Mouse (Mus musculus): ENCODE measurements at regions not wholly inside any gene's neighbourhood (a gene's known extent, or its start where the extent isn't known, plus 50 kb on each side); places are given as distances from the start of the nearest gene placed in this dataset.
"Not testable (repeated sequence)": the region's sequence is repeated elsewhere in the genome, so short reads cannot be mapped to it uniquely, and the experiment has no call there.

DNA sequence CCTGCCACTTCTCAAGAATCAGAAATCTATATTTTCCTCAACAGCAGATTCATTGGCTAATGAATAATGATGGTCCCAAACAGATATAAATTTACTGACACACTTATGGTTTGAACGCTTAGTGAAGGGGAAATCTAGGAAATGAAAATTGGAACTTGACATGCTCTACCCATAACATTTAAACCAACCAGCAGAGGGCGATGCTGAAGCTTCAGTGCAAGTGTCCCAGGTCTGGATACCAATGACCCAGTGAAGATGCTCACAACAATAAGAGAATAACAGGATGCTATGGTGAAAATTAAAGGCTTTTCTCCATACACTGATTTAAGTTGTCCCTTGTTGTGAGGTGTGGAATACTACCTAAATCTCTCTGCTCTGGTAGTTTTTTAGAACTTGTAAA lies 236.0 kb upstream of the Rorb start:
- H3K4me3 ChIP-seq: no peak overlapping the region
- 46% methylated on average over 2 of the region's 2 CpGs for WGBS
- H3K27me3 ChIP-seq (ENCODE audit: poor library complexity, severe bottlenecking): no peaks in the 10 kb centered on the region
- no peak overlapping the region for H3K27ac ChIP-seq
- H3K9me3 ChIP-seq: no peaks in the 10 kb centered on the region
- H3K4me1 ChIP-seq: no peaks in the 10 kb centered on the region
- DNase-seq (ENCODE audit: extremely low spot score, low spot score): no peak
- H3K36me3 ChIP-seq (replicated peaks): no peaks in the 10 kb centered on the region

DNA sequence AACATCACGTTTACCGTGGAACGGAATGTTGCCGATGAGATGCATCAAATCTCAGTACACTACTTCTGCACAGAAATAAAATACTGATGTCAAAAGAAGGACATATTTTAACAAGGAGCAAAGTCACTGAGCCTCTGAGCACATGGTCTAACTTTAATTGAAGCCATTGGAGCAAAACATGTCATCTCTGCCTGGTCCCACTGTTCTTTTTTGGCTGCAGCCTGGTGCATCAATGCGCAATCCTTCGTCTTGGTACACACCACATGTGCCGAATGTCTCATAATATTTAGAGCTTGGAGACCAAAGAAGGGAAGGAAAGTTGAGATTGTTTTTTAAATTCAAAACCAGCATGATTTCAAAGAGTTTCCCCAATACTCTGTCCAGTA lies 233.4 kb upstream of the Rorb start:
- Histone ChIP-seq H3K4me3 (no peak overlapping the region), H3K27me3 (ENCODE audit: poor library complexity, severe bottlenecking) (no peaks in the 10 kb centered on the region), H3K4me1 (no peaks in the 10 kb centered on the region), H3K36me3 (replicated peaks) (no peaks in the 10 kb centered on the region), H3K27ac (no peak overlapping the region), H3K9me3 (no peaks in the 10 kb centered on the region)
- no peak for DNase-seq (ENCODE audit: extremely low spot score, low spot score)
- 93% methylated on average over 7 of the region's 7 CpGs for WGBS

DNA sequence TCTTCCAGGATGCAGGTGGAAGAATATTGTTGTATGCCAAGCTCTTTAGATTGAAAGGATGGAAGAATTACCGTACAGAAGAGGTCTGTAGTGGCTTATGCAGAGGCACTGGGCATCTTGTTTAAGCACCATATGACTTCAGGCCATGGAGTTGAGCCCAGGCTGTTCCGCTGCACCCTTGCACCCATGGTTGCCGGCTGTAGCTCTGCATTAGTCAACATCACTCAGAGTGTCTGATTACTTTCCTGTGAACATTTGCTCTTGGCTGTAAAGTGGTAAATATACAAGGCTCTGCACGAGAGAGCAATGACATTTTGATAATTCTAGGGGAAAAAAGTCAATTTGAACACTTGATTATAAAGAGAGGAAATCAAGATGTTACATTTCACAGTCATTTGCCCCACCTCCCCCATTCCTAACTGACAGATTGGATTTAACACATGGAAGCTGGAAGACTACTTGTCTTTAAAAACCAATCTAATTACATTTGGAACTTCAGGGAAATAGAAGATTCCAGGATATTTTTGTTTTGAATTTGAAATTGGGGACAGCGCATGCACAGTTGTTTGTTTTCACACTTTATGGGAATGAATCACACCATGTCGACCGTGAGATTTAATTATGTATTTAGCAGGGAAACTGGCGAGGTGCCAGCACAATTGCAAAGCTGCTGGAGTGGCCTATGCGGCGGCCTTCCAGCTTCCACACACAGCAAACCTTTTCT lies 232.9 kb upstream of the Rorb start:
- no peak overlapping the region for H3K4me3 ChIP-seq
- no peaks in the 10 kb centered on the region for H3K4me1 ChIP-seq
- no peak overlapping the region for H3K27ac ChIP-seq
- WGBS: 82% methylated on average over 10 of the region's 10 CpGs
- H3K9me3 ChIP-seq: no peaks in the 10 kb centered on the region
- DNase-seq (ENCODE audit: extremely low spot score, low spot score): no peak
- H3K27me3 ChIP-seq (ENCODE audit: poor library complexity, severe bottlenecking): no peaks in the 10 kb centered on the region
- no peaks in the 10 kb centered on the region for H3K36me3 ChIP-seq (replicated peaks)

DNA sequence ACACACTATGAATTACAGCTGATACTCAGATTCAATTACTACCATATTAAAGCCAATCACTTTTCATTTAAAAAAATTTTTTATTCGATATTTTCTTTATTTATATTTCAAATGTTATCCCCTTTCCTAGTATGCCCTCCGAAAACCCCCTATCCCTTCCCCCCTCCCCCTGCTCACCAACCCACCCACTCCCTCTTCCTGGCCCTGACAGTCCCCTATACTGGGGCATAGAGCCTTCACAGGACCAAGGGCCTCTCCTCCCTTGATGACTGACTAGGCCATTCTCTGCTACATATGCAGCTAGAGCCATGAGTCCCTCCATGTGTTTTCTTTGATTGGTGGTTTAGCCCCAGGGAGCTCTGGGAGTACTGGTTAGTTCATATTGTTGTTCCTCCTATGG lies 196.1 kb upstream of the Rorb start:
- not testable (repeated sequence) for H3K27ac ChIP-seq; H3K4me1 ChIP-seq; DNase-seq (ENCODE audit: extremely low spot score, low spot score); H3K4me3 ChIP-seq; H3K9me3 ChIP-seq; H3K36me3 ChIP-seq (replicated peaks); H3K27me3 ChIP-seq (ENCODE audit: poor library complexity, severe bottlenecking)
- WGBS: 98% methylated on average over 2 of the region's 2 CpGs

DNA sequence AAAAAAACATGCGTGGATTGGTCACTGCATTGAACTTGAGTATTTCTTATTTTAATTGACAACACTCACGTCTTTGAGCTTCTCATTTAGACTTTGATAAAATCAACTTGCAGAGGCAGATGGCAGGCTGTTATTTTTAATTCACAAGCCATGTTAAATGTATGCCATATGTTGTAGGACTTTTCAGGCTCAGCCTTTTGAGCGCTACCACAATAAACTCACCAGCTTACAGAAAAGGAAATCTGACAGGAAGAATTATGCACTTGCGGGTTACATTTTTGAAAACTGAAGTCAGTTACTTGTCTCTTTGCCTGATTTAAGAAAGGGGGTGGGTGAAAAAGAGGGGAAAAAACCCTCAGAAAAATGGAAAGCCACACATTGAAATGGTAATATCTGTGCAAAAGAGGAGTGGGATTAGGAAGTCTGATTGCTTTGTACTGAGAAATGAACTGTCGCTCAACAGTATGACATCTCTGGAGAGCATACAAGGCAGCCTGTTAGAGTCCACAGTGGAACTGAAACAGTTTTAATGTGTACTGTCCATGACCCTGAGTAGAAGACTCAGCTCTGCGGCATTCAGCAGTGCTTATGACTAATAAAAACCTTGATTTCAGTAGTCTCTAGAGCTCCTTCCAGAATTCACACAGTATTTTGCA lies 195.6 kb upstream of the Rorb start:
- no peaks in the 10 kb centered on the region for H3K27me3 ChIP-seq (ENCODE audit: poor library complexity, severe bottlenecking)
- no peaks in the 10 kb centered on the region for H3K4me1 ChIP-seq
- H3K36me3 ChIP-seq (replicated peaks): no peaks in the 10 kb centered on the region
- H3K4me3 ChIP-seq: no peak overlapping the region
- WGBS: 86% methylated on average over 6 of the region's 6 CpGs
- DNase-seq (ENCODE audit: extremely low spot score, low spot score): no peak
- H3K27ac ChIP-seq: no peak overlapping the region
- no peaks in the 10 kb centered on the region for H3K9me3 ChIP-seq

DNA sequence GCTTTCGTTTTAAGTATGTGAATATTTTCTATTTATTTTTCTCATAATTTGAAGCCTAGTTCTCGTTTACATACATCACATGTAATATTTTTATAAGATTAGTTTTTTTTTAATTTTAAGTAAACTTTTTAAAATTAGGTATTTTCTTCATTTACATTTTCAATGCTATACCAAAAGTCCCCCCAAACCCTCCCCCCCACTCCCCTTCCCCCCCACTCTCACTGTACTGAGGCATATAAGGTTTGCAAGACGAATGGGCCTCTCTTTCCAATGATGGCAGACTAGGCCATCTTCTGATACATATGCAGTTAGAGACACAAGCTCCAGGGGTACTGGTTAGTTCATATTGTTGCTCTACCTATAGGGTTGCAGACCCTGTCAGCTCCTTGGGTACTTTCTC lies 174.9 kb upstream of the Rorb start:
- not testable (repeated sequence) for H3K36me3 ChIP-seq (replicated peaks); H3K4me1 ChIP-seq; H3K4me3 ChIP-seq; H3K27me3 ChIP-seq (ENCODE audit: poor library complexity, severe bottlenecking); DNase-seq (ENCODE audit: extremely low spot score, low spot score); H3K9me3 ChIP-seq; H3K27ac ChIP-seq
- WGBS: 88% methylated on average over 3 of the region's 3 CpGs

DNA sequence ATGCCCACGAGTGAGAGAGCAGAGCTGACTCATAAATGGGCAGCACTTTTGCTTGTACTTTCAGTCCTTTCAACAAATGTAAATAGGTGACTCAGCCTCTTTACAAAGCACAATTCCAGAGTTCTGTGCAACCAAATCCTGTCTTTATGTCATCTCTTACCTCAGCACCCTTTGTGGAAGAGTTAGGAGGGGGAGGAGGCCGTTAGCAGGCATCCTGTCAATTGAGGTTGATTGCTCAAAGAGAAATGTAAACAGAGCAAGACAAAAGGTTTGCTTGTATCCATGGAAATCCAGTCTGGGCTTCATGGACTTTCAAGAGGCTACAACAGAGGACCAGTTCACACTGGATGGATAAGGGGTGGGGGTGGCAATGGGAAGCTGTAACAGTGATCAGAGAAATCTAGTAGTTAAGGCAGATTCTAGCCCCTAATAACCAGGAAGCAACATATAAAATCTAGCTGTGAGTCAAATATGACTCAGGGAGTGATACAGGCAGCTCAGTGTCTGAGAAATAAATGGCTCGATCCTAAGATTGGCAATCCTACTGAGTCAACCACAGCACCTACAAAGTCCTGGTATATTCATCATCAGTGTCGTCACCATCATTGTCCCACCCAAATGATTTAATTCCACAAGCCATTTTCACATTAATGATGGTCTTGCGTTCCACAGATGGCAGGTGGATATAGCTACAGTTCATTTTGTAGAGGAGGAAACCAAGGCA lies 136.0 kb upstream of the Rorb start:
- Histone ChIP-seq H3K27ac (no peak overlapping the region), H3K4me3 (no peak overlapping the region), H3K27me3 (ENCODE audit: poor library complexity, severe bottlenecking) (no peaks in the 10 kb centered on the region), H3K9me3 (no peaks in the 10 kb centered on the region), H3K36me3 (replicated peaks) (no peaks in the 10 kb centered on the region), H3K4me1 (peaks cover 12% of the 10 kb centered on the region)
- WGBS: 55% methylated on average over 5 of the region's 5 CpGs
- peak; percentile 14 for DNase-seq (ENCODE audit: extremely low spot score, low spot score)

DNA sequence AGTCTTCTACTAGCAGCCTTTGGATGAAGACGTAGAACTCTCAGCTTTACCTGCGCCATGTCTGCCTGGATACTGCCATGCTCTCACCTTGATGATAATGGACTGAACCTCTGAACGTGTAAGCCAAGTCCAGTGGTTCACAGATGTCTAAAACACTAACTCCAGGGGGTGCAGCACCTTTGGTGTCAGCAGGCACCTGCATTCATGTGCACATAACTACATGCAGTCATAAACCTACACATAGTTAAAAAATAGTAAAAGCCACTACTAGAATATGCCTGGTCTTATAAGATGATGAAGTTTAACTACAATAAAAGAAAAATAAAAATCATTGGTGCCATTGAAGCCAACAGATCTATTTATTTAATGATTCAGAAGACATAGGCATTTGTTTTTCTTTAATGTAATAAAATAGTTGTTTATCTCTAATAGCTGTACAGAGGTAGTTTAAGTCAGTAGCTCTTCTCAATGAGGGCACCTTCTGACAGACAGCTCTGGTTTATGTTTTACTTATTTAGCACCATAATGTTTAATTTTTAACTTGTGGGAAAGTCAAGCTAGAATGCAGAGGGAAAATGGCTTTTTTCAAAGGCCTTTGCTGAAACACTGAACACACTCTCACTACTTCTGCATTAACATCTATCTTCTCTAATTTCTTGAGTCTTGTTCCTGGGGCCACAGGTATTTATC lies 118.5 kb upstream of the Rorb start:
- 91% methylated on average over 3 of the region's 3 CpGs for WGBS
- no peaks in the 10 kb centered on the region for H3K4me1 ChIP-seq
- H3K9me3 ChIP-seq: no peaks in the 10 kb centered on the region
- H3K4me3 ChIP-seq: no peak overlapping the region
- no peaks in the 10 kb centered on the region for H3K36me3 ChIP-seq (replicated peaks)
- no peak for DNase-seq (ENCODE audit: extremely low spot score, low spot score)
- no peak overlapping the region for H3K27ac ChIP-seq
- H3K27me3 ChIP-seq (ENCODE audit: poor library complexity, severe bottlenecking): no peaks in the 10 kb centered on the region

DNA sequence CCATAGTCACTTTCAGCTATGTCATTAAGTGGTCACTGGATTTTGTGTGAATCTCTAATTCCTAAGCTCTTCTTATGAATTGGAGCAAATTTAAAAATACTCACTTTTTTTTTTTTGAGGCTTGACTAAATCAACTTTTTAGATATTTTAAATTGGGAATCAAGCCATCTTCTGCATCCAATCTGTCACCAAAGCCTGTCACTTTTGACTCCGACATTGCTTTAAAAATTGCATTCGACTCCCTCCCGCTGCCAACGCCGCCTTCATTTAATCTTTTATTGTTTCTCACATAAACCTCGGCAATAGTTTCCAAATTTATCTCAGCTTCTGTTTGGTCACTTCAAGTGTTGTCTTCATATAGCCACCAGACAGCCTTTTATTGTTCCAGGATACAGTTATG lies 109.8 kb upstream of the Rorb start:
- no peaks in the 10 kb centered on the region for H3K27me3 ChIP-seq (ENCODE audit: poor library complexity, severe bottlenecking)
- H3K4me1 ChIP-seq: no peaks in the 10 kb centered on the region
- H3K4me3 ChIP-seq: no peak overlapping the region
- WGBS: 94% methylated on average over 6 of the region's 6 CpGs
- H3K9me3 ChIP-seq: no peaks in the 10 kb centered on the region
- DNase-seq (ENCODE audit: extremely low spot score, low spot score): no peak
- no peaks in the 10 kb centered on the region for H3K36me3 ChIP-seq (replicated peaks)
- H3K27ac ChIP-seq: no peak overlapping the region

DNA sequence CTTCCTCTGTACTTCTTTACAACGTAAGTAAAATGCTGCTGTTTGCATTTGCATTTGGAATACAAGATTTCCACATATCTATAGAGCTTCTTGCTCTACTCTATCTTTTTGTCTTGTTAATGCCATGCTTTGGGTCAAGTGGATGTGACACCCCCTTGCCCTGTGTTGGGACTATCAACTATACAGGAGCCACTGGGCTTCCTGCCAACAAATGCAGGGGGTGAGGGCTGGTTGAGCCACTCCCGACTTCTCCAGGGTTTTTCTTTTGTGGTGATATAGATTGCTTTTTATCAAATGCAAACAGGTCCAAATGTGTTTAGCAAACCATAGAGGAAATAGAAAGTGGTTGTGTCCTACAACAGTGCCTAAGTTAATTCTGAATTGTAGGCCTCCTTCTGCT lies 108.4 kb upstream of the Rorb start:
- 91% methylated on average over 2 of the region's 2 CpGs for WGBS
- Histone ChIP-seq H3K36me3 (replicated peaks) (no peaks in the 10 kb centered on the region), H3K27me3 (ENCODE audit: poor library complexity, severe bottlenecking) (no peaks in the 10 kb centered on the region), H3K4me1 (no peaks in the 10 kb centered on the region), H3K27ac (no peak overlapping the region), H3K4me3 (no peak overlapping the region), H3K9me3 (no peaks in the 10 kb centered on the region)
- DNase-seq (ENCODE audit: extremely low spot score, low spot score): no peak

DNA sequence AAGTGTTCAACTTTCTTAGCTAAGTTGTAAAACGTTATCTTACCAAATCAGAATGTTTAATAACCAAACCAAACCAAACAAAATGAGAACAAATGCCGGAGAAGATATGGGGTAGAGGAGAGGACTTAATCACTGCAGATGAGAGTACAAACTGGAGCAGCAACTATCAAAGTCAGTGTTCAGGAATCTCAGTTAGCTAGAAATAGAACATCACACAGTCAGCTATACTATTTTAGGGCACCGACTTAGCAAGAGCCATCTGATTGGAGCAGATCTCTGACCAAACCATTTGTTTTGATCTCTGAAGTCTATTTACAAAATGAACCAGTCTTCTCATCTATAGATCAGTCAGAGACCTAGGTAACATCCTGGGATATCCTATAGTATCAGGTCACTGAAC lies 107.7 kb upstream of the Rorb start:
- no peaks in the 10 kb centered on the region for H3K36me3 ChIP-seq (replicated peaks)
- H3K4me3 ChIP-seq: no peak overlapping the region
- WGBS: 81% methylated on average over 3 of the region's 3 CpGs

DNA sequence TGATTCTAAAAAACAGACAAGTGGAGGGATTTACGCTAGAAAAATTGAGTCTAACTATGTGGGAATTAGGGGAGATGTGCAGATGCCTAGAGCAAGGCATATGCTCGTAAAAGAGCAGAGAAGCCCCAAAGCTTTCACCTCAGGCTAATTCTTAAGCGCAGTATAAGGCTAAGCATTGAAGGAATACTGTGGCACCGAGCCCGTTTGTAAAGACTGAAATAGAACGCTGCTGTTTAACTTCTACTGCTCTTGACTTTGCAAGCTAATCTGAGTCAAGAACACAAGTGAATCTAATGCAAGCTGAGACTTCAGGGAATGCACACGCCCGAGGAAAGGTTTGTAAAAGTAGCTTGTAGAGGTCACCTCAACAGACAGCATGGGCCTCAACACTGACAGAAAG lies 88.5 kb upstream of the Rorb start:
- no peak for DNase-seq (ENCODE audit: extremely low spot score, low spot score)
- H3K27me3 ChIP-seq (ENCODE audit: poor library complexity, severe bottlenecking): no peaks in the 10 kb centered on the region
- no peaks in the 10 kb centered on the region for H3K36me3 ChIP-seq (replicated peaks)
- no peaks in the 10 kb centered on the region; the same call in 1 of the 2 replicates for H3K4me1 ChIP-seq
- H3K4me3 ChIP-seq: no peak overlapping the region
- H3K27ac ChIP-seq: no peak overlapping the region
- no peaks in the 10 kb centered on the region for H3K9me3 ChIP-seq
- WGBS: 87% methylated on average over 8 of the region's 8 CpGs

More for the DNA sequence above, 107.7 kb upstream of the Rorb start:
- H3K4me1 ChIP-seq: no peaks in the 10 kb centered on the region
- H3K9me3 ChIP-seq: no peaks in the 10 kb centered on the region
- no peak for DNase-seq (ENCODE audit: extremely low spot score, low spot score)
- H3K27ac ChIP-seq: no peak overlapping the region
- H3K27me3 ChIP-seq (ENCODE audit: poor library complexity, severe bottlenecking): no peaks in the 10 kb centered on the region

DNA sequence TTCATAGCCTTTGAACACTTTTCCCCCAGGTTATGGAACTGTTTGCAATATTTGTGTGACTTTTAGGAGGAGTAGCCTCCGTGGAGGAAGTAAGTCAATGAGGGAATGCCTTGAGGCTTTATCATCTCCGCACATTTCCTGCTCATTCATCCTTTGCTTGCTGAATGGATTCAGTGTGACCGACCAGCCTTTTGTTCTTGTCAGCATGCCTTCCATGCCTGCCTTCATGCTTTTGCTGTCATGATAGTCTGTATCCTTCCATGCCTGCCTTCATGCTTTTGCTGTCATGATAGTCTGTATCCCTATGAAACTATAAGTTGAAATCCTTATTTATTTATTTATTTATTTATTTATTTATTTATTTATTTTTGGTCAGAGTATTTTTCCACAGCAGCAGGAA lies 87.8 kb upstream of the Rorb start:
- 51% methylated on average over 3 of the region's 3 CpGs for WGBS
- H3K36me3 ChIP-seq (replicated peaks): no peaks in the 10 kb centered on the region
- no peak overlapping the region for H3K4me3 ChIP-seq
- no peak for DNase-seq (ENCODE audit: extremely low spot score, low spot score)
- H3K27ac ChIP-seq: no peak overlapping the region
- H3K27me3 ChIP-seq (ENCODE audit: poor library complexity, severe bottlenecking): no peaks in the 10 kb centered on the region
- H3K4me1 ChIP-seq: no peaks in the 10 kb centered on the region; the same call in 1 of the 2 replicates
- H3K9me3 ChIP-seq: no peaks in the 10 kb centered on the region

Data from forebrain, embryonic 10.5 days (tissue).